Mouse (Mus musculus) retina, adult 2 months (tissue): Measurements from ENCODE around the gene Rbks.
"Not testable (repeated sequence)": the region's sequence is repeated elsewhere in the genome, so short reads cannot be mapped to it uniquely, and the experiment has no call there.

Experiments
- DNase-seq: peaks from one replicate; pipeline ENCODE4 v3.0.0-alpha.2; 2012; ENCODE audit warnings: low read depth, low spot score

The Rbks gene

GRCm38 (mm10) chr5:31627562-31628526 is 69.6 kb downstream of the Rbks start:
- DNase-seq: no peak

GRCm38 (mm10) chr5:31627117-31627516 is 70.3 kb downstream of the Rbks start:
- no peak for DNase-seq

- DNase-seq: no peak
These were observed 77.1 kb downstream of the Rbks start for GRCm38 (mm10) chr5:31620326-31620725.

GRCm38 (mm10) chr5:31614339-31615025 is 82.9 kb downstream of the Rbks start:
- no peak for DNase-seq

- peak; percentile 80 for DNase-seq
These were observed 83.6 kb downstream of the Rbks start for GRCm38 (mm10) chr5:31613852-31614286.

- no peak for DNase-seq
These were observed 86.2 kb downstream of the Rbks start for GRCm38 (mm10) chr5:31611186-31611585.

GRCm38 (mm10) chr5:31610376-31611086 is 86.9 kb downstream of the Rbks start:
- DNase-seq: no peak

- DNase-seq: no peak
These were observed 91.3 kb downstream of the Rbks start for GRCm38 (mm10) chr5:31606151-31606550.

- no peak for DNase-seq
These were observed 93.7 kb downstream of the Rbks start for GRCm38 (mm10) chr5:31603766-31604165.

GRCm38 (mm10) chr5:31602377-31602776 is 95.0 kb downstream of the Rbks start:
- DNase-seq: no peak

- DNase-seq: no peak
These were observed 96.2 kb downstream of the Rbks start for GRCm38 (mm10) chr5:31601162-31601722.

GRCm38 (mm10) chr5:31599161-31599560 is 98.3 kb downstream of the Rbks start:
- no peak for DNase-seq

GRCm38 (mm10) chr5:31598579-31598978 is 98.8 kb downstream of the Rbks start:
- no peak for DNase-seq

- DNase-seq: no peak
These were observed 99.3 kb downstream of the Rbks start for GRCm38 (mm10) chr5:31598121-31598520.

GRCm38 (mm10) chr5:31597430-31597944 is 99.9 kb downstream of the Rbks start:
- no peak for DNase-seq

GRCm38 (mm10) chr5:31596481-31597429 is 100.7 kb downstream of the Rbks start, which contains the start of gene Mrpl33:
Mrpl33 (plus strand) TSS chr5:31596935.
- no peak for DNase-seq

GRCm38 (mm10) chr5:31595868-31596267 is 101.6 kb downstream of the Rbks start:
- DNase-seq: no peak

GRCm38 (mm10) chr5:31591122-31591521 is 106.3 kb downstream of the Rbks start:
- DNase-seq: no peak

GRCm38 (mm10) chr5:31589711-31590319 is 107.6 kb downstream of the Rbks start:
- DNase-seq: no peak

GRCm38 (mm10) chr5:31588672-31589071 is 108.8 kb downstream of the Rbks start:
- DNase-seq: not testable (repeated sequence)
